Mouse (Mus musculus) left cerebral cortex, postnatal 10 days (tissue): ENCODE results near the gene Nin. TPM values are rescaled to one million over a fixed set of nuclear protein-coding genes. Genes with fewer than 3 reads are reported as not detected.
"Not testable (repeated sequence)": the region's sequence is repeated elsewhere in the genome, so short reads cannot be mapped to it uniquely, and the experiment has no call there.

Source experiments
- DNase-seq, 2 experiments: peaks; one replicate each; pipeline ENCODE4 v3.0.0; 2021 to 2022; ENCODE audit warnings: low spot score in 2 of 2, mixed read lengths in 1 of 2; ENCODE audit errors: extremely low spot score in 1 of 2
- intact Hi-C: fragments of 180-260 bp; cut with DNase I; formaldehyde crosslinking; loops from one replicate; pipeline ENCODE4 v1.15.1; 2025
- total RNA-seq, 2 experiments: library from RNA; stranded (reverse); gene quantifications; 2 replicates each; pipeline ENCODE4 v1.2.3; 2021

Nin gene
- total RNA-seq, result 10 to 100 TPM; 49.2 to 51.8 TPM

DNA sequence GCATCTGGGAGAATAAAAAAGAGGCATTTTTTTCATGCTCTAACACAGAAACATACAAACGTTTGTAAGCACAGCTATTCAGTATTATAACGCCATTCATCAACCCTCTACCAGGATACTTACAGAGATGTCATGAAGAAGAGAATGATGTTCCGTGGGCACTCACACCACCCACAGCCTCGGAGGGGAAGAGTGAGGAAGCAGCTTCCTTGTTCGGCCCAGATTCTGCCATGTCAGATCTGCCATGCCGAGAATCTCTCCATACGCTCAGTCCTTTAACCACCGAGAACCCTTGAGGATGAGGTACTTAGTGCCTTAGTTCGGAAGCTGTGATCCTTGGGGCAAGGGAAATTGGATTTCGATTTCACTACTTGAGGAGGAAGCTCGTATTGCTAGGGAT is at the start of gene Nin:
Gene Nin, minus strand, starts transcription at position 367 of the 400 bp plus-strand sequence.
- DNase-seq, result no peak
- intact Hi-C loops, result loop anchor here (5.0 kb wide), 1 partner anchor 34 kb away; no protein-coding TSS in a partner anchor

DNA sequence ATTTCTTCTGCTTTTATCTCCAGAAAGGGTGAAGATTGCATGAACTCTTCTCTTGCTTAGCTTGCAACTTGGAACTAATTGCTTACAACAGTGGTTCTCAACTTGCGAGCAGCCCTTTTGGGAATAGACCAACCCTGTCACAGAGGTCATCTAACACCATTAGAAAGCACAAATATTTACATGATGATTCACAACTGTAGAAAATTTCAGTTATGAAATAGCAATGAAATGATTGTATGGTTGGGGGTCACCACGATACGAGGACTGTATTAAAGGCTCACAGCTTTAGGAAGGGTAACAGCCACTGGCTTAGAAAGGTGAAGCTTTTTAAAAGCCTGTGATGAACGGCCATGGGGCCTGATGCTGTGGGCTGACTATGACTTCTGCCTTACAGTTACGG is 47.5 kb upstream of the Nin start:
- intact Hi-C loops, result no loop called here
- DNase-seq, result no peak

DNA sequence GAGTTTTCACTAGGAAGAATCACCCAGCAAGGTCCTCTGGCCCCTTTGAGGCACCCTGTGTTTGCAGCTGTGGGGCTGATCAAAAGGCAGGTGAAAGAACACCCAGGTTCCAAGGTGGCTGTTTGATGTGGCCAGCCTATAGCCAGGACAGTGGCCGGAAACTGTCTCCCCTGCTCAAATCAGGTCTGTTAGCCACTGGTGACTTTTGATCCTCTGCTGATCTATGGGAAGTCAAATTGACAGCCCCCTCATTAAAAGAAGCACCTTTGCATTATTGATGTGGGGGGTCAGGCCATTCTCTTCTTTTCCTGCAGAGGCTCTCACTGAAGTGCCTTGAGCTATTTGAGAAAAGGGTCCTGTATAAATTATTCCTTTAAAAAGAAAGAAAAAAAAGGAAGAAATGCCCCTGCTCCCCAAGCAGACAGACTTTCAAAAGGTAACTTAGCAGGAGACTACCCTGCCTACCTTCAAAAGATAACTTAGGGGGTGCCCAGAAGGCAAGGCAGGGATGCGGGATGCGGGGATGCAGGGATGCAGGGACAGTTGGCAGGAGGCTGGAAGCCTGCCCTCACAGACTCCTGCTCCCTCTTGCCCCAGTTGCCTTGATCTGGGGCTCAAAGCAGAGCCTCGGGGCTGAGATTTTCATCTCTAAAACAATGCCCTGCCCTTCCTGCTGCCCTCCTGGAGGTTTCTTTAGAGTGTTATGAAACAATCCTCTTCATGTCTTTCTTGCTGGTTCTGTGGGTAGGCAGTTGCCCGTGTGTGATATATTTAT is 44.0 kb upstream of the Nin start:
- DNase-seq, result no peak
- intact Hi-C loops, result no loop called here

DNA sequence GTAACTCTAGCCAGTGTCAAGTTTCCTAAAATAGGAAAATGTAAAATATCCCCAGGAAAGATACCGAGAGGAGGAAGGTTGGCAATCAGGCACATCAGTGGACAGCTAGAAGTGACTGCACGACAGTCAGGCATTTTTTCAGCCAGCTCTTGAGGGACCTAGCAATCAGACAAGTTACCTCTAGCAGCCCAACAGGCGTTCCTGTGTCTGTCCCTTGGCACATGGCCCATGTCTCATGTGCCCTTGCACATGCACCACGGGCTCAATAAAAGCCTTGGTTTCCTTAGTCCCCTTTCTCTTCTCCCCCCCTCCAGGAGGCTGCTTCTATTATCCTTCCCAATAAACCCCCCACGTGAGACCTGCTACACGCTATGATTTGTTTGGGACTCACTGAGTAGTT is 42.7 kb upstream of the Nin start:
- DNase-seq, result no peak
- intact Hi-C loops, result no loop called here

DNA sequence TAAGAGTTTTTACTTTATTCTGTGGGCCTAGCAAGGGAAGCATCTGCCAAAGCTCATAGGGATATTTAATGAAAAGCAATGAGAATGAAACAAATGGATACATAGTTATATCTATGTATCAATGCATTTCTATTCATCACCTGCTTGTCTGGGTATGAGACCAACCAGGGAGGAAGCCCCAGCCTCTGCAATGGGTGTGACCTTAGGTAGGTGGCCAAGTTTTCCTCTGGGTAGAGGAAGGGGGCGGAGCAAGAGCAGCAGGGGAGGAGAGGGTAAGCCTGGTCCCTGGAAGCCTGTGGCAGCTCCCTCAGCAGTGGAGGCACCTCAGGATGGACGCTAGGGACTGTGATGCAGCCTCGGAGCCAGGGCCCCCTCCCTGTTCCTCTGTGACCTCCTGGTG is 40.3 kb upstream of the Nin start, which contains the start of gene Abhd12b:
Gene Abhd12b, plus strand, starts transcription at position 301 of the 400 bp plus-strand sequence.
- DNase-seq, result no peak
- intact Hi-C loops, result no loop called here

DNA sequence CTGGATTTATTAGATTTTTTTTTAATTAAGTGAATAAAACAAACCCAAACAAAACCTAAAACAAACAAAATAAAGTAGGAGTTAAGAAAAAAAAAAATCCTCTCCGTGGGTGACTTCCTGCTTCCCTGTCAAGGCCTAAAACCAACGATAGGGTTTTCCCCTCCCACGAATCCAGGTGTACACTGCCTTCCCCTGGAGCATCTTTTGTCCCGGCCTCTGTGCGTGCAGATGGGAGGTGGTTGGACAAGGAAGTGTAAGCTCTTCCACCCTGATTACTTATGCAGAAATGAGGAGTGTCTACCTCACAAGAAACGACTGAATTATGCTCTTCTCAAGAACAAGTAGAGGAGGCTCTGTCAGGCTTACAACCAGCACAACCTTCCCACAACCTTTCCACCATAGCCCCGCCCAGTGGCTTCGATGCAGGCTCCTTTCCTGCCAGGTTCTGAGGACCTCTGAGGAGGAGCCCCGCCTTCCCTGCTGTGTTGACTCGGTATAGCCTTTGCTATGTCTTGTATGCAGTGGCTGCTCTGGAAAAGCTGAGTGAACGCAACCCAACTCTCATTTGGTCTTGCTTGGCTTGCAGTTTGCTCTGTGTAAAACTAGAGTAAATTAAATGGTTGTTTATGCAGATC is 35.2 kb upstream of the Nin start:
- intact Hi-C loops, result loop anchor here (5.0 to 10.0 kb wide), 3 partner anchors 36 to 164 kb away; partner anchors contain the start of genes Nin and Sav1
- DNase-seq, result peak in 1 of 2 experiments; percentile 47

DNA sequence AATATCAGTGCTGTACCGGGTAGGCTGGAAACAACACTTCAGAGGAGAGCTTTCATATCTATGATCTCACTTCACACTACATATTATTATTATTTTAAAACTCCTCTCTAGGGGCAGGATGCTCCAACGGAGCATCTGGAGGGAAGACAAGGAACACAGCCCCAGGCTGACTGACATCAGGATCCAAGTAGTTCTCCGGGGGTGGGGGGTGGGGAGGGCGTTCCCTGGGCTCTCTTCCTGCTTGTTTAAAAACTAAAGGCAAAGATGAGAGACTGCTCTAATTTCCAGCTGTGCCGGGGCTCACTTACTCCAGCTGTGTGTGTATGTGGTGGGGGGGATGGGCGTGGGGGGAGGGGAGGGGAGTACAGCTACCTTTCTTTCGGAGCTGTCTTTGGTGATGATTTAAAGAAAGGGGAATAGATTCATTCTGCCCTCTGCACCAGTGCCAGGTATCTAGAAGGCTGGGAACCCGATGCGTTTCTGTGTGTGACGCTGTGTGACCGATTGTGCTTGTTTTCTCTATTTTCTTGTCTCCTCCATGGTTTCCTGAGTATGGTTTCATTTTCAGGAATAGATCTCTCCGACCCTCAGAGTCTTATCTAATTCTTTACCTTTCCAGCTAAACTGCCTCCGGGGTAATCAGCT is 34.6 kb upstream of the Nin start:
- intact Hi-C loops, result loop anchor here (5.0 to 10.0 kb wide), 3 partner anchors 36 to 163 kb away; partner anchors contain the start of genes Nin and Sav1
- DNase-seq, result peak in 1 of 2 experiments; percentile 56

DNA sequence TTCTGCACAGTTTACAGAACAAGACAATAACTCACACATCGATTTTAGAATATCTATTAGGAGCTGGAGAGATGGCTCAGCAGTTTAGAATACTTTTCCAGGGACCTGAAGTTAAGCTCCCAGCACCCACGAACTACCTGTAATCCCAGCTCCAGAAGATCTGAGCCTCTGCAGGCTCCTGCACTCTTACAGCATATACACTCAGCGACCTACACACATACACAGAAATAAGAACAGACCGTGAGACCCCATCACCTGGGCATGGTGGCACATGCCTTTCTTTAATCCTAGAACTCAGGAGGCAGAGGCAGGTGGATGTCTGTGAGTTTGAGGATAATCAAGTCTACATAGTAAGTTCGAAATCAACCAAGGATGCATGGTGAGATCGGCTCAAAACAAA is 32.1 kb upstream of the Nin start:
- intact Hi-C loops, result loop anchor here (5.0 to 10.0 kb wide), 3 partner anchors 33 to 161 kb away; partner anchors contain the start of genes Nin and Sav1
- no peak for DNase-seq

DNA sequence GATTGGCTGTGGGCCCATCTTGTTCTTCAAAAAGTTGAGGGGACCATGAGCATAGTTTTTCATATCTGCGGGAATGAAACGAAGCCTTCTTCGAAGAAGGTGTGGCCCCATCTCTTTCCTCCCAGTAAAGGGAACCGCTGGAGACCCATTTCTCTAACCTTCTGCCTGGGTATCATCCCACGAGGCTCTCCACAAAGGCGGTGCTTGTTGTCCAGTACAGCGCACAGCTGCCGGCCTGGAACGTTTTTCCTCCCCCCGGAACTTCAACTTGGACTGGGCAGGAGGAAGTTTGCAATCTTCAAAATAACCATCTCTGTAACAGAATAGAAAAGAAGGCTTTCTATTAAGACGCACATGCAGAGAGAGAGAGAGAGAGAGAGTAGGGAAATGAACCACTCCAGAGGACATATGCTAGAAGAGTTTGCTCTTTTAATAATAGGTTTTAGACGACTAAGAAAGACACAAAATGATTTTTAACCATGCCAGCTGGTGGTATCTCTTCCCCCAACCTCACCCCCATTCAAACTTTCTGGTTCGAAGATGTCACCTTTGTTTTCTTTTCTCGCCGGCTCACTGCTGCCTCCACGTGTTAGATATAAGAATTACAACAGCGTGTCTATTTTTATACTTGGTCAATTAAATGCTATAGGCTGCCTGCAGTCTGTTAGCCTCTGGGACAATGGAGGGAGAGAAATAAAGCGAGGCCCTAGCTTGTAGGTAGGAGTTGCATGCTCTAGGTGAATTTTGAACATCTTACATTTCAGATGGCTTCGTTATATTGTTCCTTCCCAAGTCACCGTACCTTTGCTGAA is 31.3 kb upstream of the Nin start:
- intact Hi-C loops, result loop anchor here (5.0 to 10.0 kb wide), 3 partner anchors 33 to 160 kb away; partner anchors contain the start of genes Nin and Sav1
- DNase-seq, result peak in 1 of 2 experiments; percentile 54

DNA sequence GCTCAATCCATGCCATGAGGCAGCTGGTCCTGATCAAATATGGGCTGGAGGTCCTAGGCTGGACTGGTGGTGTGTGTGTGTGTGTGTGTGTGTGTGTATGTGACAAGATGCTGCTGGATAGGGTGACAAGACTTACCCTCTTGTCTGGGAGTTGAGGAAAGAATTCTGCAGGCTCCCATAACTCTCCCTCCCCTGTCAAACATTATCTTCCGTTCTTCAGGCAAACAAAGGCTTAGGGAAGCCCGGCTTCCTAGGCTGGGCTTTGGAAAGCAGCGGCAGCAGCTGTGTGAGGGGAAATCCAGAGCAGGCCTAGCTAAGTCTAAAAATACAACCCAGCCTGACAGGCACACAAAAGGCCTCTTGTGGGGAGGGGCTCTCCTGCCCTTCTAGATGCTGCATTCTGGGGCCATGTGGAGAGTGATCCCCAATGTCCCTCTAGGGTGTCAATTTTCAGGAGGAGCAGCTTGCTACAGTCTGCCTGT is 30.6 kb upstream of the Nin start:
- not testable (repeated sequence) for DNase-seq
- intact Hi-C loops, result loop anchor here (10.0 kb wide), 1 partner anchor 159 kb away; the partner anchor contains the start of gene Sav1

DNA sequence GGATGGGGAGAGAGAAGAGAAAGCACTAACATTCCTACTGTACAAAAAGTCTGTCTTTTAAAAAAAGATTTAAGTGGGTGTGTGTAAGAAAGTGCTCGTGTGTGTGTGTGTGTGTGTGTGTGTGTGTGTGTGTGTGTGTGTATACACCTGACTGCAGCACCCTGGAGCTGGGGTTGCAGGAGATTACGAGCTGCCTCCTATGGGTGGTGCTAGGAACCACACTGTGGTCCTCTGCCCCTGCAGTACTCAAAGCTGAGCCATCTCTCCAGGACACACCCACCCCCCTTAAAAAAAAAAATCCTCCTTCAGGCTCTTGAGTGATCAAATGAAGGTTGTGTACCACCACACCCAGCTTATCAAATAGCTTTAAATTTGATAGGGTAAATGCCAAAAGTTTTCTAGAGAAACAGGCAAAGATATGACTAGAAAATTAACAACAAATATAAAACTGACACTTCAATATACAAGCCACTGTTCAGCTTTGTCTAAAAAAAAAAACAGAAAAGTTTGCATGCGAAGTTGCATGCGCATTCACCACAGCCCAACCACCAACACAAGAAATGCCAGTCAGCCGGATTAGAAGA is 27.6 kb upstream of the Nin start:
- intact Hi-C loops, result loop anchor here (10.0 kb wide), 1 partner anchor 156 kb away; the partner anchor contains the start of gene Sav1
- no peak for DNase-seq

DNA sequence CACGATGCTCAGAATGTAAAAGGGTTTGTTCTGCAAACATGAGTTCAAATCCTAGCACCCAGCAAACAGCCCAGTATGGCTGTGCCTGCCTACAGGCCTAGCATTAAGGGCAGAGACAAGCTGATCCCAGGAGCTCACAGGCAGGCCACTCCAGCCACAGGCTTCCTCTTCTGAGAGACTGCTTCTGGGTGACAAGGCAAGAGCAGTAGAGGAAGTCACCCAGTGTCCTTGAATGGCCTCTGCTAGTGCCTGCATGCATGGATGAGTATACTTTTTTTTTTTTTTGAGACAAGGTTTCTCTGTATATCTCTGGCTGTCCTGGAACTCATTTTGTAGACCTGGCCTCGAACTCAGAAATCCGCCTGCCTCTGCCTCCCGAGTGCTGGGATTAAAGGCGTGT is 27.0 kb upstream of the Nin start:
- intact Hi-C loops, result loop anchor here (10.0 kb wide), 1 partner anchor 156 kb away; the partner anchor contains the start of gene Sav1
- DNase-seq, result no peak

DNA sequence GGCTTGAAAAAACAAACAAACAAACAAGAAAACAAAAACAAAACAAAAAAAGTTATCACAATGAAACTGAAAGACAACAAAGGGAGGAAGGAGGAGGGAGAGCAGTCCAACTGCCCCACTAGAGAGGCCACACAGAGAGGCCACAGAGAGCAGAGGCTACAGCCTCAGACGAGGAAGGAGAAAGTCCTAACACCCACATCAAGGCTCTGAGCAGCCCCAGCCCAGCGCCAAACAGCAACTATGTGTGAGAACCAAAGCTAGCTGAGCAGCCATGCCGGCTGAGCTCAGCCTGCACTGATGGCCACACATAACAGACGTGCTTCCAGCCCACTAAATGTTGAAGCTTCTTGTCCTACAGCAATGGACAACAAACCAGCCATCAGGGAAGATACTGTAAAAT is 26.4 kb upstream of the Nin start:
- DNase-seq, result no peak
- intact Hi-C loops, result loop anchor here (10.0 kb wide), 1 partner anchor 155 kb away; the partner anchor contains the start of gene Sav1

DNA sequence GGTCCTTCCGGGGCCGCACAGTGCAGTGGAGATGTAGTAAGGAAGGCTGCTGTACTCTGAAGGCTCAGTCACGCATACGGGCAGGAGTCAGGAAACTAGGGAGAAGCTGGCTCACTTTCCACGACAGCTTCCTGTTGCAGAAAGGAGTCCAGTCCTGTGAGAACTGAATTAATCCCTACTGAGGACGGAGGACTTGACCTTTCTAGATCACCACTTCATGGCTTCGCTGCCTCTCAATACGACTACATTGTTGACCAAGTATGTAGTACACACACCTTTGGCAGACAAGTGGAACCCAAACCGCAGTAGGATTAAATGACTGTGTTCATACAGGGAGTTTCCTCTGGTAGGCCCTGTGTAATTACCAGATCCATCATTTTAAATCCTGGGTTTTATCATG is 24.1 kb upstream of the Nin start:
- no peak for DNase-seq
- intact Hi-C loops, result no loop called here

DNA sequence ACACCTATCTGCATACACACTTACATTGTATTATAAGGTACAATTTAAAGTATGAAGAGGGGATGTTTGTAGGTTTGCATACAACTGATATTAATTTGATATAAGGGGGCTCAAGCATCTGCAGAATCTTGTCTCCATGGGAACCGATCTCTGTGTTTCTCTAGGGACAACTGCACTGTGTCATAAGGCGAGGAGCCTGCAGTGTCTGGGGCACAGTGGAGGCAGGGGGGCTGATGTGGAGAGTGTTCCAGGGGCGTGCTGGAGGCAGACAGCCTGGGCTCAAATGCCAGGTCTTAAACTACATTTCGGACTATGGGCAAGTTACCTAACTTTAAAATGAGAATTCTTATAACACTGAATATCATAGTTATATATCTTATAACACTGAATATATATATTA is 23.6 kb upstream of the Nin start:
- no peak for DNase-seq
- intact Hi-C loops, result no loop called here

DNA sequence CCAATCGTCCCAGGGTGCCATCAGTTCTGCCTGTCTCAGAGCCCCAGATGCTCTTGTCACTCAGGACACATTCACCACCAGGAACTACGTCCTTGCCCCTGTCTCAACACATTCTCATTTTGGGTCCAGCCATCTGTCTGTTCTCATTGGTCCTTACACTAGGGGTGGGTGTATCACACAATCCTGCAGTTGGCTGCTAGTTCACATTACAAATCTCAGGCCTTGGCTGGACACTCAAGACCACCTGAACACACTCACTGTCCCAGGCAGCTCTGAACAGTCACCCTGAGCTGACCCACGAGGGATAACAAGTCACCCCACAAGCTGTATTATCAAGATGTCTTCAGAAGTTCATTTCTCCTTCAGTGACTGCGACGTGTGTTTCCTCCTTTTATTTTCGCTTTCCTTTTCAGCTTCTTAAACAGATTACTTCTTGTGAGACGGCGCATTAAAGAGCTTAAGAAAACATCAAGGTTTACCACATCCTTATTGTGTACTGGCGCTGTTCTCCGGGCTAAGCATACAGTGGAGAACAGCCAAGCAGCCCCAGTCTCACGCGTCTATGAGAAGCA is 22.8 kb upstream of the Nin start:
- intact Hi-C loops, result no loop called here
- DNase-seq, result no peak

DNA sequence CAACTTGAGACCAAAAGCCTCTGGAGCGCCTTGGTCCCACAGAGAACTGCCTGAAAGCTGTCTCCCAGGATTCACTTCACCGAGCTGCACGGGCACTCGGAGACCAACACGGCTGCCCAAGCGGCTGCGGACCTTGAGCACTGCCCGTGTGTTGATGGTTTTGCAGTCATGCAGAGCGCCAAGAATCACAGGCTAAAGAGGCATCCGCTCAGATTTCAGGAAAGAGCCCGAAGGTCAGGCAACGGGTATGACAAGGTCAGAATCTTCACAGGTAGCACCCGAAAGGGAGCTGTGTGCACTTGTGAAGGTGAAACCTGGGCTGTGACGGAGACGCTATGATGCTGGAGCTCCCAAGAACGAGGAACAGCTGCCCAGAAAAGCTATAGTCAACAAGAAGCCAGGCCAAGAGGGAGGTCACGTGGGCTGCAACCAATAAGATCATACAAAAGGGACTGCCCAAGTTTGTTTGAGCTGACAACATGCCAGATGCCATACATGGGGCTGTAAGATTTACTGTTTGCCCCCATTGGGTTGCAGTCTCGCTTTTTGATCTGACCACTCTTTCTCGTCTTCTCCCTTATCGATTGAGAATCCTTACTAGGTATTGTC is 21.2 kb upstream of the Nin start:
- no peak for DNase-seq
- intact Hi-C loops, result no loop called here
